Mouse (Mus musculus): ENCODE results near the gene Gm10972. TPM values are rescaled to one million over a fixed set of nuclear protein-coding genes. Genes with fewer than 3 reads are reported as not detected.
A peak's percentile ranks its signal among the peaks of the same experiment; 100 is the strongest.

Gm10972 gene
- polyA plus RNA-seq, 1 experiment, result not detected

GRCm38 (mm10) chr3:94611834-94612233, 31.1 kb upstream of the Gm10972 start:
- Histone ChIP-seq H3K4me3 (ENCODE audit: control insufficient read depth, low read depth, low read length) (no peak overlapping the region), H3K36me3 (ENCODE audit: control insufficient read depth, insufficient read depth, low read length) (no peaks in the 10 kb centered on the region), H3K27me3 (ENCODE audit: control insufficient read depth, insufficient read depth, low read length) (no peaks in the 10 kb centered on the region), H3K27ac (ENCODE audit: control insufficient read depth, insufficient read depth, low read depth, low read length) (no peak overlapping the region), H3K4me1 (ENCODE audit: control insufficient read depth, insufficient read depth, low read length) (no peaks in the 10 kb centered on the region)
- TF ChIP-seq POLR2A (IDR thresholded peaks at IDR 0.05; ENCODE audit: control insufficient read depth, low read depth, low read length) (no peak), CTCF (IDR thresholded peaks at IDR 0.05; ENCODE audit: control insufficient read depth, insufficient read depth, insufficient replicate concordance, low read depth, low read length) (no peak)

- H3K27ac ChIP-seq (ENCODE audit: control insufficient read depth, insufficient read depth, low read depth, low read length), result no peak overlapping the region
- no peaks in the 10 kb centered on the region for H3K36me3 ChIP-seq (ENCODE audit: control insufficient read depth, insufficient read depth, low read length)
- H3K27me3 ChIP-seq (ENCODE audit: control insufficient read depth, insufficient read depth, low read length), result no peaks in the 10 kb centered on the region
- TF ChIP-seq CTCF (IDR thresholded peaks at IDR 0.05; ENCODE audit: control insufficient read depth, insufficient read depth, insufficient replicate concordance, low read depth, low read length) (no peak), POLR2A (IDR thresholded peaks at IDR 0.05; ENCODE audit: control insufficient read depth, low read depth, low read length) (no peak)
- no peaks in the 10 kb centered on the region for H3K4me1 ChIP-seq (ENCODE audit: control insufficient read depth, insufficient read depth, low read length)
- H3K4me3 ChIP-seq (ENCODE audit: control insufficient read depth, low read depth, low read length), result no peak overlapping the region
Measured at GRCm38 (mm10) chr3:94612274-94612673, 30.6 kb upstream of the Gm10972 start.

- TF ChIP-seq POLR2A (IDR thresholded peaks at IDR 0.05; ENCODE audit: control insufficient read depth, low read depth, low read length), result no peak
- no peaks in the 10 kb centered on the region for H3K4me1 ChIP-seq (ENCODE audit: control insufficient read depth, insufficient read depth, low read length)
- no peaks in the 10 kb centered on the region for H3K36me3 ChIP-seq (ENCODE audit: control insufficient read depth, insufficient read depth, low read length)
- H3K4me3 ChIP-seq (ENCODE audit: control insufficient read depth, low read depth, low read length), result no peak overlapping the region
- H3K27me3 ChIP-seq (ENCODE audit: control insufficient read depth, insufficient read depth, low read length), result no peaks in the 10 kb centered on the region
- no peak overlapping the region for H3K27ac ChIP-seq (ENCODE audit: control insufficient read depth, insufficient read depth, low read depth, low read length)
Measured at GRCm38 (mm10) chr3:94613258-94613878, 29.5 kb upstream of the Gm10972 start.

DNA sequence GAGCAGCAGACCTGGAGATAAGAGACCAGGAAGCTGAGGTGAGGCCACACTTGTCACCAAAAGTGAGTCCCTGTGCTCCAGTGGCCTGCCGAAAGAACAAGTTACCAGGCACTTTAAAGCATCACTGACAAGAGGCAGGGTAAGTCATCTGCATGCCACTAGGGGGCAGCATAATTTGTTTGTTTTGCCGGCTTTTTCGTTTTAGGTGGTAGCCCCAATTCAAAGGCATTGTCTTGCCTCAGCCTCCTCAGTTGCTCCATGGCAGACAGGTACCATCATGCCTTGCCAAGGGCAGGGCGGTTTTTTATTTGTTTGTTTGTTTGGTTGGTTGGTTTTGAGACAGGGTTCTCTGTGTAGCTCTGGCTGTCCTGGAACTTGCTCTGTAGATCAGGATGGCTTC, 26.2 kb upstream of the Gm10972 start:
- Histone ChIP-seq H3K27ac (ENCODE audit: control insufficient read depth, insufficient read depth, low read depth, low read length) (no peak overlapping the region), H3K4me1 (ENCODE audit: control insufficient read depth, insufficient read depth, low read length) (no peaks in the 10 kb centered on the region), H3K36me3 (ENCODE audit: control insufficient read depth, insufficient read depth, low read length) (no peaks in the 10 kb centered on the region)

GRCm38 (mm10) chr3:94621740-94622507, 21.0 kb upstream of the Gm10972 start:
- Histone ChIP-seq H3K36me3 (ENCODE audit: control insufficient read depth, insufficient read depth, low read length) (no peaks in the 10 kb centered on the region; the same call in 1 of the 2 replicates), H3K4me1 (ENCODE audit: control insufficient read depth, insufficient read depth, low read length) (no peaks in the 10 kb centered on the region), H3K27me3 (ENCODE audit: control insufficient read depth, insufficient read depth, low read length) (no peaks in the 10 kb centered on the region), H3K4me3 (ENCODE audit: control insufficient read depth, low read depth, low read length) (no peak overlapping the region), H3K27ac (ENCODE audit: control insufficient read depth, insufficient read depth, low read depth, low read length) (no peak overlapping the region)
- TF ChIP-seq POLR2A (IDR thresholded peaks at IDR 0.05; ENCODE audit: control insufficient read depth, low read depth, low read length) (no peak), CTCF (IDR thresholded peaks at IDR 0.05; ENCODE audit: control insufficient read depth, insufficient read depth, insufficient replicate concordance, low read depth, low read length) (no peak)

More for the DNA sequence above, 26.2 kb upstream of the Gm10972 start:
- Histone ChIP-seq H3K27me3 (ENCODE audit: control insufficient read depth, insufficient read depth, low read length) (no peaks in the 10 kb centered on the region), H3K4me3 (ENCODE audit: control insufficient read depth, low read depth, low read length) (no peak overlapping the region)
- TF ChIP-seq CTCF (IDR thresholded peaks at IDR 0.05; ENCODE audit: control insufficient read depth, insufficient read depth, insufficient replicate concordance, low read depth, low read length), result peak; percentile 33; the same call in 1 of the 2 replicates
- no peak for TF ChIP-seq POLR2A (IDR thresholded peaks at IDR 0.05; ENCODE audit: control insufficient read depth, low read depth, low read length)

GRCm38 (mm10) chr3:94622550-94622949, 20.4 kb upstream of the Gm10972 start:
- no peaks in the 10 kb centered on the region for H3K4me1 ChIP-seq (ENCODE audit: control insufficient read depth, insufficient read depth, low read length)
- H3K36me3 ChIP-seq (ENCODE audit: control insufficient read depth, insufficient read depth, low read length), result no peaks in the 10 kb centered on the region; the same call in 1 of the 2 replicates
- TF ChIP-seq CTCF (IDR thresholded peaks at IDR 0.05; ENCODE audit: control insufficient read depth, insufficient read depth, insufficient replicate concordance, low read depth, low read length) (no peak), POLR2A (IDR thresholded peaks at IDR 0.05; ENCODE audit: control insufficient read depth, low read depth, low read length) (no peak)
- no peaks in the 10 kb centered on the region for H3K27me3 ChIP-seq (ENCODE audit: control insufficient read depth, insufficient read depth, low read length)
- no peak overlapping the region for H3K27ac ChIP-seq (ENCODE audit: control insufficient read depth, insufficient read depth, low read depth, low read length)
- no peak overlapping the region for H3K4me3 ChIP-seq (ENCODE audit: control insufficient read depth, low read depth, low read length)

- no peaks in the 10 kb centered on the region for H3K4me1 ChIP-seq (ENCODE audit: control insufficient read depth, insufficient read depth, low read length)
Measured at GRCm38 (mm10) chr3:94624281-94624680, 18.6 kb upstream of the Gm10972 start.

More at GRCm38 (mm10) chr3:94624281-94624680, 18.6 kb upstream of the Gm10972 start:
- no peaks in the 10 kb centered on the region; the same call in 1 of the 2 replicates for H3K36me3 ChIP-seq (ENCODE audit: control insufficient read depth, insufficient read depth, low read length)
- TF ChIP-seq CTCF (IDR thresholded peaks at IDR 0.05; ENCODE audit: control insufficient read depth, insufficient read depth, insufficient replicate concordance, low read depth, low read length) (no peak), POLR2A (IDR thresholded peaks at IDR 0.05; ENCODE audit: control insufficient read depth, low read depth, low read length) (no peak)
- no peak overlapping the region for H3K4me3 ChIP-seq (ENCODE audit: control insufficient read depth, low read depth, low read length)
- H3K27me3 ChIP-seq (ENCODE audit: control insufficient read depth, insufficient read depth, low read length), result no peaks in the 10 kb centered on the region
- no peak overlapping the region for H3K27ac ChIP-seq (ENCODE audit: control insufficient read depth, insufficient read depth, low read depth, low read length)
